Comparison of ENCODE assay signal across 8 mouse cellular contexts in genomic region chr11:117574721-117575120, GRCm38 (mm10).
A peak's percentile ranks its signal among the peaks of the same experiment; 100 is the strongest.
DNase-seq lines count a peak whose midpoint lies in the region; ATAC-seq and TF ChIP-seq lines count a peak whose summit lies in the region.
"Had no signal": no experiment of that assay in that cellular context is flagged by ENCODE, and none has a peak within 500 bp of the region (broad histone marks: within the 10 kb centered on the region; RNA-seq: fewer than 3 reads in every experiment).

No protein-coding gene starts in this region.

- peak; percentile 31 to 73 for DNase-seq in left cerebral cortex, postnatal 14 days (ENCODE audit: low spot score in 2 of 2)
- no peak for DNase-seq in left cerebral cortex, postnatal 4 days
- DNase-seq in embryonic facial prominence, embryonic 14.5 days (ENCODE audit: low spot score), result no peak
- DNase-seq in heart, postnatal 25 days (ENCODE audit: low spot score), result peak; percentile 49
- no peak for DNase-seq in stomach, postnatal 0 days (ENCODE audit: low spot score)
- DNase-seq in midbrain, embryonic 14.5 days, result no peak

- H3K36me3 ChIP-seq in embryonic facial prominence, embryonic 14.5 days (ENCODE audit: control insufficient read depth, insufficient read depth, low read length), result no peaks in the 10 kb centered on the region
- H3K36me3 ChIP-seq in stomach, postnatal 0 days (ENCODE audit: control insufficient read depth, insufficient read depth, low read length), result no peaks in the 10 kb centered on the region
- H3K36me3 ChIP-seq in midbrain, embryonic 14.5 days (ENCODE audit: control insufficient read depth, insufficient read depth, low read length), result no peaks in the 10 kb centered on the region
- H3K36me3 ChIP-seq: neural tube, embryonic 13.5 days had no signal

- no peak for TF ChIP-seq EP300 in stomach, postnatal 0 days (optimal IDR thresholded peaks at IDR 0.05)

- 67% methylated on average over 3 of the region's 3 CpGs for WGBS in embryonic facial prominence, embryonic 14.5 days
- 57% methylated on average over 3 of the region's 3 CpGs for WGBS in stomach, postnatal 0 days
- WGBS in midbrain, embryonic 14.5 days, result 79% methylated on average over 3 of the region's 3 CpGs

- H3K4me3 ChIP-seq in embryonic facial prominence, embryonic 14.5 days (ENCODE audit: low read depth, low read length), result no peak overlapping the region
- no peak overlapping the region for H3K4me3 ChIP-seq in stomach, postnatal 0 days (ENCODE audit: low read depth, low read length)
- H3K4me3 ChIP-seq in midbrain, embryonic 14.5 days (replicated peaks; ENCODE audit: low read depth, low read length), result no peak overlapping the region
- H3K4me3 ChIP-seq: neural tube, embryonic 13.5 days had no signal

- H3K9me3 ChIP-seq in embryonic facial prominence, embryonic 14.5 days (ENCODE audit: control insufficient read depth, low read length), result no peaks in the 10 kb centered on the region
- H3K9me3 ChIP-seq in stomach, postnatal 0 days (ENCODE audit: control insufficient read depth, low read length), result no peaks in the 10 kb centered on the region
- H3K9me3 ChIP-seq in midbrain, embryonic 14.5 days (ENCODE audit: control insufficient read depth, low read length), result no peaks in the 10 kb centered on the region
- H3K9me3 ChIP-seq: neural tube, embryonic 13.5 days had no signal

- no peaks in the 10 kb centered on the region for H3K27me3 ChIP-seq in embryonic facial prominence, embryonic 14.5 days (replicated peaks; ENCODE audit: control insufficient read depth, insufficient read depth, low read length)
- no peaks in the 10 kb centered on the region for H3K27me3 ChIP-seq in stomach, postnatal 0 days (ENCODE audit: control insufficient read depth, insufficient read depth, low read length)
- H3K27me3 ChIP-seq in midbrain, embryonic 14.5 days (ENCODE audit: control insufficient read depth, insufficient read depth, low read length), result no peaks in the 10 kb centered on the region
- H3K27me3 ChIP-seq: neural tube, embryonic 13.5 days had no signal

- peaks cover 9% of the 10 kb centered on the region for H3K4me1 ChIP-seq in embryonic facial prominence, embryonic 14.5 days (ENCODE audit: control insufficient read depth, insufficient read depth, low read length)
- peaks cover 1% of the 10 kb centered on the region; the same call in 1 of the 2 replicates for H3K4me1 ChIP-seq in stomach, postnatal 0 days (replicated peaks; ENCODE audit: control insufficient read depth, insufficient read depth)
- H3K4me1 ChIP-seq in midbrain, embryonic 14.5 days (ENCODE audit: control insufficient read depth, insufficient read depth, low read length), result 0 out of 2 replicates have a peak, but pooled peaks cover 4% of the 10 kb centered on the region

- H3K4me2 ChIP-seq in embryonic facial prominence, embryonic 14.5 days (ENCODE audit: low read depth, low read length), result no peak overlapping the region
- H3K4me2 ChIP-seq in stomach, postnatal 0 days (replicated peaks; ENCODE audit: low read depth), result no peak overlapping the region
- no peak overlapping the region for H3K4me2 ChIP-seq in midbrain, embryonic 14.5 days (ENCODE audit: low read length)
- H3K4me2 ChIP-seq: neural tube, embryonic 13.5 days had no signal

- peak overlapping the region; percentile 30; the same call in 1 of the 2 replicates for H3K9ac ChIP-seq in embryonic facial prominence, embryonic 14.5 days (ENCODE audit: low read depth, low read length)
- H3K9ac ChIP-seq in stomach, postnatal 0 days (ENCODE audit: low read length), result no peak overlapping the region
- H3K9ac ChIP-seq in midbrain, embryonic 14.5 days (replicated peaks; ENCODE audit: low read length), result no peak overlapping the region
- H3K9ac ChIP-seq: neural tube, embryonic 13.5 days had no signal

- H3K27ac ChIP-seq in embryonic facial prominence, embryonic 14.5 days (replicated peaks; ENCODE audit: low read depth, low read length), result no peak overlapping the region
- H3K27ac ChIP-seq in stomach, postnatal 0 days (replicated peaks), result peak overlapping the region; percentile 25; the same call in 1 of the 2 replicates
- no peak overlapping the region for H3K27ac ChIP-seq in midbrain, embryonic 14.5 days (replicated peaks; ENCODE audit: low read depth, low read length)
- H3K27ac ChIP-seq: neural tube, embryonic 13.5 days had no signal

- ATAC-seq in embryonic facial prominence, embryonic 14.5 days (ENCODE audit: low read depth), result no peak
- ATAC-seq in stomach, postnatal 0 days (ENCODE audit: low FRiP score, low TSS enrichment), result 0 out of 2 replicates have a peak, but pooled peaks have one; percentile 33
- no peak for ATAC-seq in midbrain, embryonic 14.5 days (ENCODE audit: low FRiP score, low TSS enrichment)
- ATAC-seq in megakaryocyte-erythroid progenitor cell, adult 5-6 weeks (replicated peaks; ENCODE audit: low FRiP score, low TSS enrichment, poor library complexity, severe bottlenecking), result no peak

- intact Hi-C loops in left cerebral cortex, postnatal 14 days (cut with DNase I), result no loop called here
- intact Hi-C loops in left cerebral cortex, postnatal 4 days (cut with DNase I), result no loop called here
- intact Hi-C loops in heart, postnatal 25 days (cut with DNase I), result no loop called here

- TF ChIP-seq CTCF in stomach, postnatal 0 days (IDR thresholded peaks at IDR 0.05; ENCODE audit: low read depth), result no peak

Comparison
In these comparisons a context has a peak if more than half of its experiments do, and no peak if none do; other contexts are left out.
1. DNase-seq: peak in left cerebral cortex, postnatal 14 days (2 of 2) and heart, postnatal 25 days (single experiment); none in left cerebral cortex, postnatal 4 days (single experiment), embryonic facial prominence, embryonic 14.5 days (single experiment), stomach, postnatal 0 days (single experiment) and midbrain, embryonic 14.5 days (single experiment).